Mouse (Mus musculus): ENCODE results near the gene Setd4. TPM values are rescaled to one million over a fixed set of nuclear protein-coding genes. Genes with fewer than 3 reads are reported as not detected.
"Not testable (repeated sequence)": the region's sequence is repeated elsewhere in the genome, so short reads cannot be mapped to it uniquely, and the experiment has no call there.

Setd4 gene
- 10.4 and 13.8 TPM in 2 replicates for polyA plus RNA-seq (2015; fragmentation: Nextera tagmentation; extraction: Ambion mirVana)

DNA sequence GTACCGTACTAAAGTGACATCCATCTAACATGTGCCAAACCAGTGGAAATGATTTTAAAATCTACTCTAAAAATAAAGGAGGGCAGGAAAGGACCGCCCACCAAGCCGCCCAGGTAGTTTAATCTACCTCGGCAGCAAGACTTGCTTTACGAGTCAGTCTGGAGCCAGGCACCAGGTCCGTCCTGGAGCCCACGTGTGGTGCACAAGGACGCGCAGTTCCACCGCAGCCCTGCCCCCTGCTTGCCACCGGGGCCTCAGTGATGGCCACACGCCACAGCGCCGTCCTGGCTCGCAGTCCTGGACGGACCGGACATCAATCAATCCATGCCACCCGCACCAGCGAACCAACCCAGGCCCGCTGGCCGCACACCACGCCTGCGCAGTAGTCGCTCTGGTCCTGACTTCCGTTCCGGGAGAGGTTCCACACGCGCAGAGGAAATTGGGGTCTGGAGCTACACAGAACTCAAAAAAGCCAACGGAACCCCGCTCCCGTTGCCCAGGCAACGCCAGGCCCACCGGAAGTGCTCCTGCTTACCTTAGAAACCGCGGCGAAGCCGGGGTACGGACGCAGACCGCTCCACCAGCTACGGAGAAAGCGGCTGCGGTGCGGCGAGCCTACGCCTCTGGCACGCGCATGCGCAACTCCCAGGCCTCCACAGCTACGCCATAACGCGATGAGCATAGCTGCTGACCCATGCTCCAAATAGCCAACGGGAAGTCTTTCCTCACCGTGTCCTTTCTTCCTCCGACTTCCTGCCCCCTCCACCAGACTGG lies at the start of gene Setd4:
TSS of gene Setd4 (minus strand) at position 625 of the 774 bp plus-strand sequence.
- Histone ChIP-seq H3K9ac (peak within 1 kb of the TSS; percentile 68), H3K4me1 (peaks cover 8% of the 10 kb centered on the region; the same call in 1 of the 2 replicates), H3K27ac (peak within 1 kb of the TSS; percentile 95), H3K27me3 (replicated peaks) (no peaks in the 10 kb centered on the region), H3K4me2 (peak within 1 kb of the TSS; percentile 83), H3K36me3 (no peaks in the 10 kb centered on the region), H3K9me3 (no peaks in the 10 kb centered on the region), H3K4me3 (replicated peaks) (peak within 1 kb of the TSS; percentile 65)
- under 1% methylated on average over 54 of the region's 55 CpGs for WGBS
- ATAC-seq (ENCODE audit: insufficient read depth, low FRiP score, low read depth) = peak; percentile 89

DNA sequence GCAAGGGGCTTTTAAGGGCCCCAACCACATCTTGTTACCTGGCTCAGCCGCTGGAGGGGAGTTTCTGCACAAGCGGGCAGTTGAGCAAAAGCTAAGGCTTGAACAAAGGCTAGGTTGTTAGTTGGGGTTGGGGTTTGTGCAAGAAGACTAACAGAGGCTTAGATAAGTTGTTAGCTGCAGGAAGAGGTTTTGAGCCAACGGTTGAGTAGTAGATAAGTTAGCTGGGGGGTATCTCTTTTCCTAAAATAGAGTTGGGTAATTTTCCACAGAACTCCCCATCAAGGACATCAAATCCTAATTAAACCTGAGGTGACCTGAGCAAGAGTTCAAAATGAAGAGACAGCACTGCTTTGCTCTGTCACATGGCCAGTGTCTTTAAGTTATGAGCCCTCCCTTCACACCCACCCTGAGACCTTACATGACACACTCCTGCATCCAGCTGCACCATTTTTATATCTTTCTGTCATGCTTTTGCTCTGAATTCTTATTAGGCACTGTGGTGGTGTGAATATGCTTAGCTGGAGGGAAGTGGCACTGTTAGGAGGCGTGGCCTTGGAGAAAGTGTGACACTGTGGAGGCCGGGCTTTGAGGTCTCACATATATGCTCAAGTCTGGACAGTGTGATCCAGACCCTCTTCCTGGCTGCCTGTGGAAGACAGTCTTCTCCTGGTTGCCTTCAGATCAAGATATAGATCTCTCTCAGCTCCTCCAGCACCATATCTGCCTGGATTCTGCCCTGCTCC lies 44.7 kb upstream of the Setd4 start:
- no peaks in the 10 kb centered on the region for H3K36me3 ChIP-seq

DNA sequence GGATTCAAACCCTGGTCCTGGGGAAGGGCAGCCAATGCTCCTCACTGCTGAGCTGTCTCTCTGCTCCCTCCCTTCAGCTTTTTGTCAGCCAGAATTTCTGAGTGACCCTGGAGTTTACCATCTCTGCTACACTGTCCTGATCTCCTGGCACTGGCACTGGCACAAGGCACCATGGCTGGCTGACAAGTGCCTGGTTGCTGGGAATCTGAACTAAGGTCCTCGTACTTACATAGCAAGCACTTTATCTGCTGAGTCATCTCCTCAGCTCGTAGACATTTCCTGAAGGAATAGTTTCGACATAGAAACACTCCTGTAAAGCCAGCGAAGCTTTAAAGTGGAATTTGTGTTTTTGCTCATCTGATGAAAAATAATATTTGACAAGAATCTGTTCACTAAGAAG lies 40.1 kb upstream of the Setd4 start:
- Histone ChIP-seq H3K27me3 (replicated peaks) (no peaks in the 10 kb centered on the region), H3K36me3 (no peaks in the 10 kb centered on the region), H3K9ac (no peak overlapping the region), H3K27ac (no peak overlapping the region), H3K4me2 (no peak overlapping the region), H3K4me1 (no peaks in the 10 kb centered on the region), H3K4me3 (replicated peaks) (no peak overlapping the region), H3K9me3 (no peaks in the 10 kb centered on the region)
- 61% methylated on average over 4 of the region's 4 CpGs for WGBS
- no peak for ATAC-seq (ENCODE audit: insufficient read depth, low FRiP score, low read depth)

More for the DNA sequence above, 44.7 kb upstream of the Setd4 start:
- Histone ChIP-seq H3K4me2 (no peak overlapping the region), H3K9ac (no peak overlapping the region), H3K9me3 (no peaks in the 10 kb centered on the region), H3K27ac (no peak overlapping the region), H3K4me1 (no peaks in the 10 kb centered on the region), H3K27me3 (replicated peaks) (no peaks in the 10 kb centered on the region), H3K4me3 (replicated peaks) (no peak overlapping the region)
- WGBS = 70% methylated on average over 5 of the region's 5 CpGs
- ATAC-seq (ENCODE audit: insufficient read depth, low FRiP score, low read depth) = no peak

DNA sequence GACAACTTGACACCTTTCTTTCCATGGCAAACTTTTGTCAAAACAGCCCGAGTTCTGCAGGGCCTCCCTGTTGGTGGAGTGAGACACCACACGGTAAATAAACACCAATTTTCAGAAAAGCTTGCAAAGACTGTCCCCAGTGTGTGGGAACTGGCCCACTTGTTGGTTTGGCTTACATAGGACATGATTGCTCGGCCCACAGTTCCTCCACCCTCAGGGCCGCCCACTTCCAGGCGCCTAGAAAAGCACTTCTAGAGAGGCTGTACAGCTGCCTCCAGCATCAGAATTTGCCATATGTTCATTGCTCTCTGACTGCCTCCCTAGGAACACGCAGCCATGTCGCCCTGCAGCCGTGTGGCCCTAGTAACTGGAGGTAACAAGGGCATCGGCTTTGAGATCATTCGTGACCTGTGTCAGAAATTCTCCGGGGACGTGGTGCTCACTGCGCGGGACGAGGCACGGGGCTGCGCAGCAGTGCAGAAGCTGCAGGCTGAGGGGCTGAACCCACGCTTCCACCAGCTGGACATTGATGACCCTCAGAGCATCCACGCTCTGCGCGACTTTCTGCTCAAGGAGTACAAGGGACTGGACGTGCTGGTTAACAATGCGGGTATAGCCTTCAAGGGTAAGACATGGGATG lies 24.0 kb upstream of the Setd4 start, which contains the start of gene Gm5678:
TSS of gene Gm5678 (plus strand) at position 337 of the 640 bp plus-strand sequence.
- Histone ChIP-seq H3K36me3 (no peaks in the 10 kb centered on the region), H3K9me3 (no peaks in the 10 kb centered on the region), H3K27ac (no peak within 1 kb of the TSS), H3K4me3 (replicated peaks) (no peak within 1 kb of the TSS), H3K4me1 (no peaks in the 10 kb centered on the region), H3K9ac (no peak within 1 kb of the TSS), H3K27me3 (replicated peaks) (no peaks in the 10 kb centered on the region), H3K4me2 (no peak within 1 kb of the TSS)
- 80% methylated on average over 23 of the region's 23 CpGs for WGBS
- ATAC-seq (ENCODE audit: insufficient read depth, low FRiP score, low read depth) = no peak

DNA sequence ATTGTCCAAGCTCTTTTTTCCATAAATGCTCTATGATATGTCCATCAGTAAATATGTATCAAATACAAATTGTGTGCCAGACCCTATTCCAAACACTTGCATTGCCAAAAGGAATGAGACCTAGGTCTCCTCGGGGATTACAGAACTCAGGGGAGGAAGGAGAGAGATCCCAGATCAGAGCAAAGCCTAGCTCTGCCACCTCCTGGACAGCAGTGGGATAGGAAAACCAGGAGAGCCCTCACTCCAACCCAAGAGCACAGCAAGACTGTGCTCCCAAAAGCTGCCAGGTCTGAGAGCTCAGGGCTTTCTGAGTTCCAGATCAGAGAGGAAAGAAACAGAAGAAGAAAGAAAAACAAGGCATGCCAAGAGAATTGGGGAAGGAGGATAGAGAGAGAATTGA lies 22.9 kb upstream of the Setd4 start:
- Histone ChIP-seq H3K9me3 (no peaks in the 10 kb centered on the region), H3K27ac (no peak overlapping the region), H3K27me3 (replicated peaks) (no peaks in the 10 kb centered on the region), H3K36me3 (no peaks in the 10 kb centered on the region), H3K4me3 (replicated peaks) (no peak overlapping the region), H3K9ac (no peak overlapping the region), H3K4me2 (no peak overlapping the region), H3K4me1 (no peaks in the 10 kb centered on the region)
- 6% methylated on average over 1 of the region's 1 CpGs for WGBS
- ATAC-seq (ENCODE audit: insufficient read depth, low FRiP score, low read depth) = no peak

DNA sequence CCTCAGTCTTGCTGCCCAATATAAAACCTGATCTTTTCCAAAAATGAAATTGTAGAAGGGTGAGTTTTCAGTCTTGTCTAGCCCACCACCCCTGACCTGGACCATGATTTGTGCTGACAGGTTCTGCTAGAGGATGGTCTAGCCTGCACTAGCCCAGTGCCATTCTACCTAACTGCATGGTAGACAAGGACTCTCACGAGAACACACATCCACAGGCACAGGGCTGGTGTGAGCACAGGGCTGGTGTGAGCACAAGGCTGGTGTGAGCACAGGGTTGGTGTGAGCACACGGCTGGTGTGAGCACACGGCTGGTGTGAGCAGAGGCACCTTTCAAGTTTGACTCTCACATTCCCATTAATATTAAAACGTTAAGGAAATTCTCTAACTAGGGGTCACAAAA lies 20.8 kb upstream of the Setd4 start:
- no peak overlapping the region for H3K4me3 ChIP-seq (replicated peaks)
- H3K9me3 ChIP-seq = no peaks in the 10 kb centered on the region
- H3K4me1 ChIP-seq = no peaks in the 10 kb centered on the region
- 74% methylated on average over 4 of the region's 4 CpGs for WGBS
- no peak overlapping the region for H3K27ac ChIP-seq
- H3K27me3 ChIP-seq (replicated peaks) = no peaks in the 10 kb centered on the region
- ATAC-seq (ENCODE audit: insufficient read depth, low FRiP score, low read depth) = no peak
- H3K36me3 ChIP-seq = no peaks in the 10 kb centered on the region
- no peak overlapping the region for H3K9ac ChIP-seq
- no peak overlapping the region for H3K4me2 ChIP-seq

DNA sequence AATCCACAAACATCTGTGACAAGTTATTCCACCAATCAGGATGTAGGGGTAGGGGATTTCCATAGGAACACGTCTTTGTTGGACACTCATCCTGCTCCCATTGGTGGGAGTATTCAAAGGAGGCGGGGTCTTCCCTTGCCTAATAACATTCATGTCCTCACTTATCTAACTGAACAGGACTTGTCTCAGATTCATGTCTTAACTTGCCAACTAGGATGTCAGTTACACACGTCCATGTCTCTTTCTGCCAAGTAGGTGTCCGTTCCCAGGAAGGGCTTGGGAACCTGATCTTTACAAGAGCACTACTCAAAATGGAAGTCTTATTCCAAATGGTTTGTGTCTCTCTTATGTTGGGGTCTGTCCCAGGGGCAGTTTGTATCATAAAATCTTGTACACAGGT lies 19.9 kb upstream of the Setd4 start:
- not testable (repeated sequence) for ATAC-seq (ENCODE audit: insufficient read depth, low FRiP score, low read depth); H3K4me2 ChIP-seq; H3K4me1 ChIP-seq; H3K36me3 ChIP-seq; H3K4me3 ChIP-seq (replicated peaks); H3K27ac ChIP-seq; H3K9me3 ChIP-seq; H3K27me3 ChIP-seq (replicated peaks); H3K9ac ChIP-seq
- WGBS = 86% methylated on average over 4 of the region's 4 CpGs

DNA sequence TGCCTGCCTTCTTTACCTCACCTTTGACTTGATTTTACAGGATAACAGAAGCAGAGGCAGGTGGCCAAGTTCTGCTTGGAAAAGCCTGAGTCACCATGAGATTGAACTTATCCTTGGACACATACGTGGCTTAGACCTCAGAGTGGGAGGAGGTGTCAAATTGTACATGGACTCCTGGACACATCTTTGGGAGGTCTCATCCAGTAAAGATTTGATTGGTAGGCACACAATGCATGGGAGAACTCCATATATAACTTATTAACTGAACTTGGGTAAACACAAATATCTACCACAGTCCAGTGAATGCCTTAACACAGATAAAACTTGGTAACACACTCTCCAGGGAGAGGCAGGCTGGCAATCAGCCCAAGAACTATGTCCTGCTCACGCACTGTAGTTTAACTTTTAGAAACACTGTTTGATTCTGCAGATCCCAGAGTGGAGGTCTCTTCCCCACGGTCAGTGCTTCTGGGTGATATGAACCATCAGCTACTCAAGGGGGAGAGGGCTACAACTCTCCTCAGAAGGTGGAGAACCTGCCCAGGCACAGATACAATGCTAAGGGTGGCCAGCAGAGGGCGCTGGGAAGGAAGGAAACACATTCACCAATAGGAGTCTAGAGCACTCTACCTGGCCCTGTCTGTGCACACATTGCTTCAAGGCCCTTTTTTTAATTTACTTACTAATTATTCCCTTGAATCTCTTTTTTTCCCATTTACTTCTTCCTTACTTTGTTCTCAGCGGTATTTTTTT lies 11.4 kb upstream of the Setd4 start:
- Histone ChIP-seq H3K9me3 (no peaks in the 10 kb centered on the region), H3K36me3 (0 out of 2 replicates have a peak, but pooled peaks cover 6% of the 10 kb centered on the region), H3K27ac (no peak overlapping the region), H3K9ac (no peak overlapping the region), H3K4me1 (no peaks in the 10 kb centered on the region), H3K4me2 (no peak overlapping the region), H3K4me3 (replicated peaks) (no peak overlapping the region), H3K27me3 (replicated peaks) (no peaks in the 10 kb centered on the region)
- peak; percentile 83 for ATAC-seq (ENCODE audit: insufficient read depth, low FRiP score, low read depth)
- WGBS = 24% methylated on average over 5 of the region's 5 CpGs

DNA sequence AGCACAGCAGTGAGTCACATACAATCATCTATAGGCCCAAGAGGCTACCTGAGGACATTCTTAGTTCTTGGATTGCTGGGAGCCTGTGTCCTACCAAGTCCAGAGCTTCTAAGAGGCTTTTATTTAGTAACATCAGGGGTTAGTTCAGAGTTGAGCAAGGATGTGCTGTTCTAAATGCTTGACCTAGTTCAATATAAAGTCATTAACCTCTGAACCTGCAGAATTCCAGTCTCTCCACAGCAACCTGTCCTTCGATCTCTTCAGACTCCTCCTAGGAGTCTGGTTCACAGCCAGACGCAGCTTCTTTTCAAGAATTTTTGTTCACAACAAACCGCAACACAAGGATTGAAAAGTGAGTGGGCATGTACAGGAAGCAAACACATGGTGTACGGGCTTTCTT lies 7.1 kb upstream of the Setd4 start:
- 85% methylated on average over 4 of the region's 4 CpGs for WGBS
- H3K9me3 ChIP-seq = no peaks in the 10 kb centered on the region

DNA sequence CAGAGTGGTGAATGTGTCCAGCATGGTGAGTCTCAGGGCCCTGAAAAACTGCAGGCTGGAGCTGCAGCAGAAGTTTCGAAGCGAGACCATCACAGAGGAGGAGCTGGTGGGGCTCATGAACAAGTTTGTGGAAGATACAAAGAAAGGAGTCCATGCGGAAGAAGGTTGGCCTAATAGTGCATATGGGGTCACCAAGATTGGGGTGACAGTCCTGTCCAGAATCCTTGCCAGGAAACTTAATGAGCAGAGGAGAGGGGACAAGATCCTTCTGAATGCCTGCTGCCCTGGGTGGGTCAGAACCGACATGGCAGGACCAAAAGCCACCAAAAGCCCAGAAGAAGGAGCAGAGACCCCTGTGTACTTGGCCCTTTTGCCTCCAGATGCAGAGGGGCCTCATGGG lies 5.9 kb upstream of the Setd4 start:
- Histone ChIP-seq H3K9ac (no peak overlapping the region), H3K27me3 (replicated peaks) (no peaks in the 10 kb centered on the region), H3K36me3 (0 out of 2 replicates have a peak, but pooled peaks cover 6% of the 10 kb centered on the region), H3K4me3 (replicated peaks) (no peak overlapping the region), H3K4me1 (peaks cover 8% of the 10 kb centered on the region; the same call in 1 of the 2 replicates), H3K4me2 (no peak overlapping the region), H3K9me3 (no peaks in the 10 kb centered on the region), H3K27ac (no peak overlapping the region)
- 91% methylated on average over 4 of the region's 4 CpGs for WGBS
- no peak for ATAC-seq (ENCODE audit: insufficient read depth, low FRiP score, low read depth)

More for the DNA sequence above, 7.1 kb upstream of the Setd4 start:
- H3K27ac ChIP-seq = no peak overlapping the region
- no peak overlapping the region for H3K9ac ChIP-seq
- H3K4me2 ChIP-seq = no peak overlapping the region
- peaks cover 8% of the 10 kb centered on the region; the same call in 1 of the 2 replicates for H3K4me1 ChIP-seq
- no peaks in the 10 kb centered on the region for H3K27me3 ChIP-seq (replicated peaks)
- ATAC-seq (ENCODE audit: insufficient read depth, low FRiP score, low read depth) = no peak
- H3K36me3 ChIP-seq = 0 out of 2 replicates have a peak, but pooled peaks cover 6% of the 10 kb centered on the region
- no peak overlapping the region for H3K4me3 ChIP-seq (replicated peaks)

DNA sequence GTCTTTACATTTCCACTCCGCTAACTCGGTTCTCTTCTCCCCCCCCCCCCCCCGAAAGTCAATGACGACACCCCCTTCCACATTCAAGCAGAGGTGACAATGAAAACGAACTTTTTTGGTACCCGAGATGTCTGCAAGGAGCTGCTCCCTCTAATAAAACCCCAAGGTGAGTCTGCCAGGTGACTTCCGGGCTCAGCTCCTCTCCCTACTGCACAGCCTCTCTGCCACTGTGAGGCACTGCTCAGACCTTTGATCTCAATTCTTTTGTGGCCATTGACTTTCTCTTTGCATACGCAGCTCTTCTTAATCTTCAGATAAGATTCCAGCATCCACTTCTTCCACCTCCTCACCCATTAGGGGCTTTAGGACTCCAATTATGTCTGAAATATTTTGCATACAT lies 4.9 kb upstream of the Setd4 start:
- Histone ChIP-seq H3K9me3 (no peaks in the 10 kb centered on the region), H3K9ac (no peak overlapping the region), H3K27me3 (replicated peaks) (no peaks in the 10 kb centered on the region), H3K4me1 (peaks cover 13% of the 10 kb centered on the region; the same call in 1 of the 2 replicates), H3K36me3 (0 out of 2 replicates have a peak, but pooled peaks cover 6% of the 10 kb centered on the region), H3K4me3 (replicated peaks) (peak overlapping the region; percentile 72), H3K4me2 (peak overlapping the region; percentile 90), H3K27ac (no peak overlapping the region)
- 58% methylated on average over 8 of the region's 8 CpGs for WGBS
- no peak for ATAC-seq (ENCODE audit: insufficient read depth, low FRiP score, low read depth)

Measured in stomach, embryonic 15.5 days (tissue).